Mouse (Mus musculus): ENCODE measurements at regions not wholly inside any gene's neighbourhood (a gene's known extent, or its start where the extent isn't known, plus 50 kb on each side); places are given as distances from the start of the nearest gene placed in this dataset.
A peak's percentile ranks its signal among the peaks of the same experiment; 100 is the strongest.

DNA sequence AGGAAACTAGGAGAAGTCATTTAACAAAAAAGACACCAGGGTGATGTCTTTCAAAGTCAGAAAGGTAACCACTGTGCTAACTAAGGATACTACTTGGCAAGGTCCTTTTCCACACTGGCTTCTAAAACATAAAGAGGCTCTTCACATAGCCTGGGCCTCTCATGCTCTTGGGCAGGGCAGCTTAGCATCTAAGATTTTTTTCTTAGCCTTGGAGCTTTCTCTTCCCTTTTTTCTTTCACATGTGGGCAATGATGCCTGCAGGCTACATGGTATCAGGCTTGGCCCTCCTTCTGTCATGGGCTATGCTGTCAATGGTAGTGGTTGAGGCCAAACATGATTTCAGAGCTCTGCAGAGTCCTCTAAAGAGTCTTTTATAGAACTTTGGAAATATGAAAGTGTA, 60.6 kb downstream of the Serpinb6d start:
- Histone ChIP-seq H3K4me1 (ENCODE audit: control insufficient read depth, insufficient read depth, low read length) (no peaks in the 10 kb centered on the region), H3K4me3 (ENCODE audit: insufficient read depth, low read length) (no peak overlapping the region), H3K27ac (ENCODE audit: insufficient read depth, low read length) (no peak overlapping the region)
- TF ChIP-seq CTCF (IDR thresholded peaks at IDR 0.05; ENCODE audit: extremely low read depth, insufficient read depth, low read length) (no peak), POLR2A (IDR thresholded peaks at IDR 0.05; ENCODE audit: extremely low read depth, insufficient read depth, low read length) (no peak)

DNA sequence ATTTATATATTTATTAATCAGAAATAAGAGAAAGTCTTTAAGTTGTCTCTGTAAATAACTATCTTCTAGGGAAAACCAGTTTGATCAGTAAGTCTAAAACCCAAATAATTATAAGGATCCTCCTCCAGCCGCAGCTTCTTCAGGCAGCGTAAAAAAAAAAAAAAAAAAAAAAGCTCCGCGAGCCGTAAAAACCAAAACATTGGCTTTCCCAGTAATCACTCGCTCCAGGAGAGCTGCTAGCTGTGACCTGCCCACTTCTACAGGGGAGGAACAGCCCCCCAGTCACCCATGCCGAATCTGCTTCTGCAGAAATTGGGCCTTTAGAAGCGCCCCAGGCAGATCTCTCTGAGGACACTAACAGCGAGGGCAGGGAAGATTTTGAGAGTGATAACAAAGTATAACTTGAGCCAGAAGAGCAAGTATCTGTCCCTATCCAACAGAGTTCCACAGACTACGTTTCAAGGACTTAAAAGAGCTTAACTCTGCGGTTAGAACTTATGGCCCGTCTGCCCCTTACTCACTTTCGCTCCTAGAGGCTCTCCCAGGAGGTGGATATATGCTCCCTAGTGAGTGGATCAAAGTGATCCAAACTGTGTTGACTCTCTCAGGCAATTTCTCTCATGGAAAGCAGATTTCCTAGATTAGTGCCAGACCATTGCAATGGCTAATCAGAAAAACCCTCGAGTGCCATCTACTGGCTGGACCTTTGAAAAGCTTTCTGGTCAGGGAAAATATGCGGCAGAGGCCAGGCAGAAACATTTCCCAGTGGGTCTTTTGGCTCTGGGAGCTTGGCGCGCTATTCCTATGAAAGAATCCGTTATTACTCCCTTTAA, 80.7 kb downstream of the Serpinb6e start:
- peak; percentile 40; the same call in 1 of the 2 replicates for TF ChIP-seq CTCF (IDR thresholded peaks at IDR 0.05; ENCODE audit: extremely low read depth, insufficient read depth, low read length)
- TF ChIP-seq POLR2A (IDR thresholded peaks at IDR 0.05; ENCODE audit: extremely low read depth, insufficient read depth, low read length), result no peak
- no peaks in the 10 kb centered on the region for H3K4me1 ChIP-seq (ENCODE audit: control insufficient read depth, insufficient read depth, low read length)
- H3K27ac ChIP-seq (ENCODE audit: insufficient read depth, low read length), result no peak overlapping the region
- H3K4me3 ChIP-seq (ENCODE audit: insufficient read depth, low read length), result no peak overlapping the region

DNA sequence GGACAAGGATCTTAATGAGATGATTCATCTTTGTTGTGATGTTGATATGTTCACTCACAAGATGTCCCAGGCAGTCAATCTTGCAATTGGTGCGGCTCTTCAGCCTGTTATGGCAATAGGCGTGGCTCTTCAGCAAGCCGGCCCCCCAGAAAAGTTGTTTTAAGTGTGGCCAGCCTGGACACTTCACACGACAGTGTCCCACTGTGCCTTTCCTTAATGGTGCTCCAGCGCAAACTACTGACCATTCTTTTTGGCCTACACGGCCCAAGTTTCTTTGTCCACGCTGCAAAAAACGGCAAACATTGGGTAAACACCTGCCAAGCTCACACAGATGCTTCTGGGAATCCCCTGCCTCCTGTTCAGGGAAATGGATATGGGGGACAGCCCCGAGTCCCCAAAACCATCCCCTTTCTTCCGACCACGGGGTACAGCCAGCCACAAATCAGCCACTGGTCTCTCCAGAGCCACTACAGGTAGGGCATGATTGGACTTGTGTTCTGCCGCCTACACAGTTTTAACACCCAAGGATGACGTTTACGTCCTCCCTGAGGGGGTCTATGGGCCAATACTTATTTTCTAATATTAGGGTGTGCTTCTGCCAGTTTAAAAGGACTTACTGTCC, 79.8 kb downstream of the Serpinb6e start:
- Histone ChIP-seq H3K4me1 (ENCODE audit: control insufficient read depth, insufficient read depth, low read length) (no peaks in the 10 kb centered on the region), H3K27ac (ENCODE audit: insufficient read depth, low read length) (no peak overlapping the region), H3K4me3 (ENCODE audit: insufficient read depth, low read length) (no peak overlapping the region)
- TF ChIP-seq CTCF (IDR thresholded peaks at IDR 0.05; ENCODE audit: extremely low read depth, insufficient read depth, low read length) (no peak), POLR2A (IDR thresholded peaks at IDR 0.05; ENCODE audit: extremely low read depth, insufficient read depth, low read length) (no peak)
